Mouse (Mus musculus) heart, postnatal 0 days (tissue): ENCODE results near the gene Cbfa2t3. TPM values are rescaled to one million over a fixed set of nuclear protein-coding genes. Genes with fewer than 3 reads are reported as not detected.

Source experiments
- ATAC-seq: fragments of 200-750 bp; cut with Nextera tagmentation; 2 replicates; pipeline ENCODE4 v1.8.0; 2017; ENCODE audit warnings: low read depth, moderate number of reproducible peaks, moderate library complexity; ENCODE audit not compliant: insufficient read depth
- DNase-seq: peaks from one replicate; pipeline ENCODE4 v3.0.0-alpha.2; 2016; ENCODE audit warnings: low spot score
- H3K27ac ChIP-seq: fragments of 300-500 bp; sonication (generic); 2 replicates; pipeline ENCODE4 v1.5.1; 2014; ENCODE audit warnings: low read depth, mild to moderate bottlenecking
- H3K27me3 ChIP-seq: fragments of 300-500 bp; sonication (generic); 2 replicates; pipeline ENCODE4 v1.6.1; 2014; ENCODE audit warnings: low read length, mixed read lengths; ENCODE audit not compliant: control insufficient read depth, insufficient read depth
- H3K36me3 ChIP-seq: fragments of 300-500 bp; sonication (generic); replicated peaks from 2 replicates; pipeline ENCODE4 v1.6.1; 2014; ENCODE audit warnings: low read length, mixed read lengths; ENCODE audit not compliant: control insufficient read depth, insufficient read depth
- H3K4me1 ChIP-seq: fragments of 300-500 bp; sonication (generic); 2 replicates; pipeline ENCODE4 v1.6.1; 2014; ENCODE audit warnings: antibody characterized with exemption; ENCODE audit not compliant: control insufficient read depth, insufficient read depth
- H3K4me2 ChIP-seq: fragments of 300-500 bp; sonication (generic); 2 replicates; pipeline ENCODE4 v1.6.1; 2014; ENCODE audit warnings: low read depth, mild to moderate bottlenecking, low read length, moderate library complexity
- H3K4me3 ChIP-seq: fragments of 300-500 bp; sonication (generic); 2 replicates; pipeline ENCODE4 v1.5.1; 2014; ENCODE audit warnings: low read depth, low read length
- H3K9ac ChIP-seq: fragments of 300-500 bp; sonication (generic); replicated peaks from 2 replicates; pipeline ENCODE4 v1.6.1; 2014; ENCODE audit warnings: low read depth, low read length, mixed read lengths
- H3K9me3 ChIP-seq: fragments of 300-500 bp; sonication (generic); replicated peaks from 2 replicates; pipeline ENCODE4 v1.6.1; 2016; ENCODE audit warnings: low read length; ENCODE audit not compliant: control insufficient read depth
- CTCF ChIP-seq: IDR thresholded peaks from 2 replicates; pipeline ENCODE4 v1.5.1; 2016; ENCODE audit warnings: antibody characterized with exemption, control low read depth, low read depth
- EP300 ChIP-seq: IDR thresholded peaks from 2 replicates; pipeline ENCODE4 v1.6.1; 2016; ENCODE audit warnings: antibody characterized with exemption, low read depth
- WGBS: fragments of 180-500 bp; shearing (Covaris S2); extraction: QIAGEN DNeasy Blood & Tissue Kit; methylation state at CpG from one replicate; pipeline ENCODE4 v1.1.7; 2014; 5-methylcytosine and 5-hydroxymethylcytosine counted together
- polyA plus RNA-seq: library from polyadenylated mRNA; unstranded; fragments of >200 nt; fragmentation: Nextera tagmentation; extraction: Ambion mirVana; gene quantifications from 2 replicates; pipeline ENCODE4 v1.2.1, GENCODE M21; 2015
- total RNA-seq: library from RNA; depleted of rRNA; stranded (reverse); fragments of >200 nt; gene quantifications from 2 replicates; pipeline ENCODE4 v1.2.3, GENCODE M21; 2014; ENCODE audit warnings: low replicate concordance

The Cbfa2t3 gene
- total and polyA plus RNA-seq, 2 experiments from 2014 or later, result 1.1 to 4.3 TPM

- H3K36me3 ChIP-seq, result no peaks in the 10 kb centered on the region
- TF ChIP-seq CTCF, result no peak
- no peak for TF ChIP-seq EP300
- no peak overlapping the region for H3K4me3 ChIP-seq
- peaks cover 8% of the 10 kb centered on the region; the same call in 1 of the 2 replicates for H3K4me1 ChIP-seq
- DNase-seq, result no peak
- H3K9me3 ChIP-seq, result no peaks in the 10 kb centered on the region
- H3K27me3 ChIP-seq, result no peaks in the 10 kb centered on the region
- ATAC-seq, result no peak
- WGBS, result 65% methylated on average over 1 of the region's 1 CpGs
- no peak overlapping the region for H3K4me2 ChIP-seq
- H3K9ac ChIP-seq, result no peak overlapping the region
- no peak overlapping the region for H3K27ac ChIP-seq
Observed at GRCm38 (mm10) chr8:122604640-122605039, 94.3 kb downstream of the Cbfa2t3 start.

- DNase-seq, result no peak
- no peak for TF ChIP-seq EP300
- no peak for TF ChIP-seq CTCF
- WGBS, result 92% methylated on average over 9 of the region's 9 CpGs
Observed at GRCm38 (mm10) chr8:122600666-122601065, 98.2 kb downstream of the Cbfa2t3 start.

GRCm38 (mm10) chr8:122596031-122596430 is 102.9 kb downstream of the Cbfa2t3 start:
- WGBS, result 51% methylated on average over 4 of the region's 4 CpGs
- Histone ChIP-seq H3K9ac (no peak overlapping the region), H3K27me3 (no peaks in the 10 kb centered on the region), H3K36me3 (0 out of 2 replicates have a peak, but pooled peaks cover 17% of the 10 kb centered on the region), H3K9me3 (no peaks in the 10 kb centered on the region), H3K4me3 (no peak overlapping the region), H3K4me2 (no peak overlapping the region), H3K4me1 (no peaks in the 10 kb centered on the region), H3K27ac (no peak overlapping the region)
- no peak for DNase-seq
- ATAC-seq, result no peak
- TF ChIP-seq EP300 (no peak), CTCF (no peak)

More at GRCm38 (mm10) chr8:122600666-122601065, 98.2 kb downstream of the Cbfa2t3 start:
- Histone ChIP-seq H3K27me3 (no peaks in the 10 kb centered on the region), H3K4me1 (peaks cover 8% of the 10 kb centered on the region; the same call in 1 of the 2 replicates), H3K4me2 (no peak overlapping the region), H3K9me3 (no peaks in the 10 kb centered on the region), H3K4me3 (no peak overlapping the region), H3K9ac (no peak overlapping the region), H3K27ac (no peak overlapping the region), H3K36me3 (0 out of 2 replicates have a peak, but pooled peaks cover 11% of the 10 kb centered on the region)
- ATAC-seq, result no peak

- Histone ChIP-seq H3K4me2 (no peak overlapping the region), H3K4me3 (no peak overlapping the region), H3K36me3 (0 out of 2 replicates have a peak, but pooled peaks cover 16% of the 10 kb centered on the region), H3K27ac (no peak overlapping the region), H3K27me3 (no peaks in the 10 kb centered on the region), H3K9ac (no peak overlapping the region), H3K9me3 (no peaks in the 10 kb centered on the region), H3K4me1 (no peaks in the 10 kb centered on the region)
- WGBS, result 75% methylated on average over 19 of the region's 19 CpGs
- ATAC-seq (no peak), DNase-seq (no peak)
- TF ChIP-seq EP300, result no peak
- no peak for TF ChIP-seq CTCF
Observed at GRCm38 (mm10) chr8:122593783-122594507, 105.0 kb downstream of the Cbfa2t3 start.

GRCm38 (mm10) chr8:122593240-122593639 is 105.7 kb downstream of the Cbfa2t3 start:
- H3K4me3 ChIP-seq, result no peak overlapping the region
- DNase-seq, result no peak
- 63% methylated on average over 12 of the region's 12 CpGs for WGBS
- TF ChIP-seq EP300, result no peak
- no peak for TF ChIP-seq CTCF
- H3K36me3 ChIP-seq, result 0 out of 2 replicates have a peak, but pooled peaks cover 11% of the 10 kb centered on the region
- no peak overlapping the region for H3K27ac ChIP-seq
- no peak overlapping the region for H3K9ac ChIP-seq
- H3K4me1 ChIP-seq, result no peaks in the 10 kb centered on the region
- no peak for ATAC-seq
- no peaks in the 10 kb centered on the region for H3K27me3 ChIP-seq
- no peak overlapping the region for H3K4me2 ChIP-seq
- H3K9me3 ChIP-seq, result no peaks in the 10 kb centered on the region
